Mouse (Mus musculus): ENCODE measurements around the gene Tbc1d16. TPM values are rescaled to one million over a fixed set of nuclear protein-coding genes. Genes with fewer than 3 reads are reported as not detected.
A peak's percentile ranks its signal among the peaks of the same experiment; 100 is the strongest.
"Not testable (repeated sequence)": the region's sequence is repeated elsewhere in the genome, so short reads cannot be mapped to it uniquely, and the experiment has no call there.

The Tbc1d16 gene
- polyA plus RNA-seq, 1 experiment from 2014 or later = 54.6 TPM

GRCm38 (mm10) chr11:119259977-119260376 is 31.7 kb upstream of the Tbc1d16 start:
- H3K4me3 ChIP-seq (replicated peaks; ENCODE audit: low read length) = no peak overlapping the region
- no peak overlapping the region for H3K4me2 ChIP-seq (ENCODE audit: low read length)
- no peak overlapping the region for H3K27ac ChIP-seq (ENCODE audit: low read length)
- no peak overlapping the region for H3K9ac ChIP-seq (replicated peaks; ENCODE audit: low read depth, low read length)
- H3K9me3 ChIP-seq (ENCODE audit: control insufficient read depth, low read length) = no peaks in the 10 kb centered on the region
- no peak for ATAC-seq
- H3K27me3 ChIP-seq (replicated peaks; ENCODE audit: control insufficient read depth, insufficient read depth, low read length) = no peaks in the 10 kb centered on the region
- 87% methylated on average over 8 of the region's 8 CpGs for WGBS
- no peaks in the 10 kb centered on the region for H3K4me1 ChIP-seq (replicated peaks; ENCODE audit: control insufficient read depth, insufficient read depth, low read length)
- no peaks in the 10 kb centered on the region for H3K36me3 ChIP-seq (ENCODE audit: control insufficient read depth, insufficient read depth)

GRCm38 (mm10) chr11:119258572-119259322 is 30.4 kb upstream of the Tbc1d16 start:
- H3K4me2 ChIP-seq (ENCODE audit: low read length) = peak overlapping the region; percentile 53
- no peaks in the 10 kb centered on the region for H3K9me3 ChIP-seq (ENCODE audit: control insufficient read depth, low read length)
- WGBS = 69% methylated on average over 23 of the region's 23 CpGs
- H3K36me3 ChIP-seq (ENCODE audit: control insufficient read depth, insufficient read depth) = no peaks in the 10 kb centered on the region
- H3K4me3 ChIP-seq (replicated peaks; ENCODE audit: low read length) = peak overlapping the region; percentile 32
- H3K4me1 ChIP-seq (replicated peaks; ENCODE audit: control insufficient read depth, insufficient read depth, low read length) = no peaks in the 10 kb centered on the region
- peak overlapping the region; percentile 29; the same call in 1 of the 2 replicates for H3K9ac ChIP-seq (replicated peaks; ENCODE audit: low read depth, low read length)
- H3K27ac ChIP-seq (ENCODE audit: low read length) = no peak overlapping the region
- H3K27me3 ChIP-seq (replicated peaks; ENCODE audit: control insufficient read depth, insufficient read depth, low read length) = no peaks in the 10 kb centered on the region
- ATAC-seq = peak; percentile 81

- WGBS = 76% methylated on average over 9 of the region's 9 CpGs
- H3K9me3 ChIP-seq (ENCODE audit: control insufficient read depth, low read length) = no peaks in the 10 kb centered on the region
- no peak for ATAC-seq
These were observed 29.9 kb upstream of the Tbc1d16 start for GRCm38 (mm10) chr11:119258216-119258571.

GRCm38 (mm10) chr11:119256557-119256956 is 28.3 kb upstream of the Tbc1d16 start:
- H3K9me3 ChIP-seq (ENCODE audit: control insufficient read depth, low read length); ATAC-seq; H3K4me1 ChIP-seq (replicated peaks; ENCODE audit: control insufficient read depth, insufficient read depth, low read length); H3K27me3 ChIP-seq (replicated peaks; ENCODE audit: control insufficient read depth, insufficient read depth, low read length); H3K36me3 ChIP-seq (ENCODE audit: control insufficient read depth, insufficient read depth); H3K4me3 ChIP-seq (replicated peaks; ENCODE audit: low read length); H3K9ac ChIP-seq (replicated peaks; ENCODE audit: low read depth, low read length); H3K27ac ChIP-seq (ENCODE audit: low read length); H3K4me2 ChIP-seq (ENCODE audit: low read length): not testable (repeated sequence)
- WGBS = 78% methylated on average over 5 of the region's 5 CpGs

More at GRCm38 (mm10) chr11:119258216-119258571, 29.9 kb upstream of the Tbc1d16 start:
- H3K9ac ChIP-seq (replicated peaks; ENCODE audit: low read depth, low read length) = no peak overlapping the region
- no peaks in the 10 kb centered on the region for H3K36me3 ChIP-seq (ENCODE audit: control insufficient read depth, insufficient read depth)
- H3K4me3 ChIP-seq (replicated peaks; ENCODE audit: low read length) = peak overlapping the region; percentile 32
- H3K4me2 ChIP-seq (ENCODE audit: low read length) = peak overlapping the region; percentile 53
- no peaks in the 10 kb centered on the region for H3K27me3 ChIP-seq (replicated peaks; ENCODE audit: control insufficient read depth, insufficient read depth, low read length)
- H3K4me1 ChIP-seq (replicated peaks; ENCODE audit: control insufficient read depth, insufficient read depth, low read length) = no peaks in the 10 kb centered on the region
- H3K27ac ChIP-seq (ENCODE audit: low read length) = no peak overlapping the region

GRCm38 (mm10) chr11:119252854-119253541 is 24.7 kb upstream of the Tbc1d16 start:
- WGBS = 8% methylated on average over 22 of the region's 22 CpGs
- Histone ChIP-seq H3K9ac (replicated peaks; ENCODE audit: low read depth, low read length) (no peak overlapping the region), H3K4me1 (replicated peaks; ENCODE audit: control insufficient read depth, insufficient read depth, low read length) (peaks cover 9% of the 10 kb centered on the region), H3K9me3 (ENCODE audit: control insufficient read depth, low read length) (no peaks in the 10 kb centered on the region), H3K27ac (ENCODE audit: low read length) (no peak overlapping the region), H3K36me3 (ENCODE audit: control insufficient read depth, insufficient read depth) (no peaks in the 10 kb centered on the region; the same call in 1 of the 2 replicates), H3K4me2 (ENCODE audit: low read length) (peak overlapping the region; percentile 34), H3K4me3 (replicated peaks; ENCODE audit: low read length) (peak overlapping the region; percentile 3; the same call in 1 of the 2 replicates), H3K27me3 (replicated peaks; ENCODE audit: control insufficient read depth, insufficient read depth, low read length) (no peaks in the 10 kb centered on the region)
- peak; percentile 76; the same call in 1 of the 2 replicates for ATAC-seq

GRCm38 (mm10) chr11:119250998-119251397 is 22.7 kb upstream of the Tbc1d16 start:
- no peak overlapping the region for H3K4me2 ChIP-seq (ENCODE audit: low read length)
- H3K4me3 ChIP-seq (replicated peaks; ENCODE audit: low read length) = no peak overlapping the region
- no peak overlapping the region for H3K27ac ChIP-seq (ENCODE audit: low read length)
- no peaks in the 10 kb centered on the region for H3K9me3 ChIP-seq (ENCODE audit: control insufficient read depth, low read length)
- no peaks in the 10 kb centered on the region for H3K27me3 ChIP-seq (replicated peaks; ENCODE audit: control insufficient read depth, insufficient read depth, low read length)
- ATAC-seq = no peak
- H3K9ac ChIP-seq (replicated peaks; ENCODE audit: low read depth, low read length) = no peak overlapping the region
- 84% methylated on average over 17 of the region's 17 CpGs for WGBS
- no peaks in the 10 kb centered on the region; the same call in 1 of the 2 replicates for H3K36me3 ChIP-seq (ENCODE audit: control insufficient read depth, insufficient read depth)
- H3K4me1 ChIP-seq (replicated peaks; ENCODE audit: control insufficient read depth, insufficient read depth, low read length) = peaks cover 9% of the 10 kb centered on the region

GRCm38 (mm10) chr11:119249011-119249410 is 20.7 kb upstream of the Tbc1d16 start:
- WGBS = 35% methylated on average over 6 of the region's 6 CpGs
- H3K27me3 ChIP-seq (replicated peaks; ENCODE audit: control insufficient read depth, insufficient read depth, low read length) = no peaks in the 10 kb centered on the region
- H3K36me3 ChIP-seq (ENCODE audit: control insufficient read depth, insufficient read depth) = no peaks in the 10 kb centered on the region; the same call in 1 of the 2 replicates
- no peak for ATAC-seq
- no peaks in the 10 kb centered on the region for H3K9me3 ChIP-seq (ENCODE audit: control insufficient read depth, low read length)
- no peak overlapping the region for H3K27ac ChIP-seq (ENCODE audit: low read length)
- H3K9ac ChIP-seq (replicated peaks; ENCODE audit: low read depth, low read length) = no peak overlapping the region
- H3K4me3 ChIP-seq (replicated peaks; ENCODE audit: low read length) = no peak overlapping the region
- H3K4me1 ChIP-seq (replicated peaks; ENCODE audit: control insufficient read depth, insufficient read depth, low read length) = peaks cover 9% of the 10 kb centered on the region
- H3K4me2 ChIP-seq (ENCODE audit: low read length) = no peak overlapping the region

GRCm38 (mm10) chr11:119245543-119245942 is 17.2 kb upstream of the Tbc1d16 start:
- ATAC-seq; H3K27me3 ChIP-seq (replicated peaks; ENCODE audit: control insufficient read depth, insufficient read depth, low read length); H3K4me2 ChIP-seq (ENCODE audit: low read length); H3K9ac ChIP-seq (replicated peaks; ENCODE audit: low read depth, low read length); H3K4me1 ChIP-seq (replicated peaks; ENCODE audit: control insufficient read depth, insufficient read depth, low read length); H3K36me3 ChIP-seq (ENCODE audit: control insufficient read depth, insufficient read depth); H3K9me3 ChIP-seq (ENCODE audit: control insufficient read depth, low read length); H3K27ac ChIP-seq (ENCODE audit: low read length); H3K4me3 ChIP-seq (replicated peaks; ENCODE audit: low read length): not testable (repeated sequence)
- 92% methylated on average over 6 of the region's 6 CpGs for WGBS

- Histone ChIP-seq H3K9ac (replicated peaks; ENCODE audit: low read depth, low read length) (no peak overlapping the region), H3K4me1 (replicated peaks; ENCODE audit: control insufficient read depth, insufficient read depth, low read length) (peaks cover 4% of the 10 kb centered on the region; the same call in 1 of the 2 replicates), H3K27ac (ENCODE audit: low read length) (no peak overlapping the region), H3K4me2 (ENCODE audit: low read length) (no peak overlapping the region), H3K4me3 (replicated peaks; ENCODE audit: low read length) (no peak overlapping the region), H3K9me3 (ENCODE audit: control insufficient read depth, low read length) (no peaks in the 10 kb centered on the region), H3K27me3 (replicated peaks; ENCODE audit: control insufficient read depth, insufficient read depth, low read length) (no peaks in the 10 kb centered on the region), H3K36me3 (ENCODE audit: control insufficient read depth, insufficient read depth) (no peaks in the 10 kb centered on the region)
- WGBS = 92% methylated on average over 12 of the region's 12 CpGs
- ATAC-seq = no peak
These were observed 11.2 kb upstream of the Tbc1d16 start for GRCm38 (mm10) chr11:119239480-119239879.

Data from forebrain, embryonic 16.5 days (tissue).